Mouse (Mus musculus) cortical plate, adult 2 months (tissue): ENCODE results near the gene Sipa1l2.

ENCODE experiments used
- CTCF ChIP-seq: fragments of 200-500 bp; IDR thresholded peaks from 2 replicates; pipeline ENCODE4 v1.5.1; 2011; ENCODE audit warnings: mild to moderate bottlenecking, control low read depth, low read length; ENCODE audit not compliant: insufficient read depth; ENCODE audit errors: extremely low read depth
- POLR2A ChIP-seq: fragments of 200-500 bp; IDR thresholded peaks from 2 replicates; pipeline ENCODE4 v1.6.1; 2011; ENCODE audit warnings: mild to moderate bottlenecking, low read length, control low read depth; ENCODE audit not compliant: insufficient read depth; ENCODE audit errors: extremely low read depth

- no peak for TF ChIP-seq CTCF
- TF ChIP-seq POLR2A: no peak
Measured at GRCm38 (mm10) chr8:125495545-125495944, 74.1 kb downstream of the Sipa1l2 start.
